Mouse (Mus musculus) hindbrain, embryonic 16.5 days (tissue): Measurements from ENCODE around the gene Cebpzos. TPM values are rescaled to one million over a fixed set of nuclear protein-coding genes. Genes with fewer than 3 reads are reported as not detected.

Experiments
- ATAC-seq: fragments of 200-750 bp; cut with Nextera tagmentation; 2 replicates; pipeline ENCODE4 v1.8.0; 2017; ENCODE audit warnings: moderate TSS enrichment, moderate library complexity
- H3K27ac ChIP-seq: fragments of 300-500 bp; sonication (generic); 2 replicates; pipeline ENCODE4 v1.5.1; 2014; ENCODE audit warnings: low read depth, mild to moderate bottlenecking, control low read depth, low read length, moderate library complexity
- H3K27me3 ChIP-seq: fragments of 300-500 bp; sonication (generic); replicated peaks from 2 replicates; pipeline ENCODE4 v1.6.1; 2014; ENCODE audit warnings: low read length; ENCODE audit not compliant: control insufficient read depth, insufficient read depth
- H3K36me3 ChIP-seq: fragments of 300-500 bp; sonication (generic); 2 replicates; pipeline ENCODE4 v1.6.1; 2014; ENCODE audit warnings: mild to moderate bottlenecking, low read length, moderate library complexity, mixed read lengths; ENCODE audit not compliant: control insufficient read depth, insufficient read depth
- H3K4me1 ChIP-seq: fragments of 300-500 bp; sonication (generic); 2 replicates; pipeline ENCODE4 v1.6.1; 2014; ENCODE audit warnings: low read depth, low read length; ENCODE audit not compliant: control insufficient read depth, insufficient read depth
- H3K4me2 ChIP-seq: fragments of 300-500 bp; sonication (generic); 2 replicates; pipeline ENCODE4 v1.6.1; 2014; ENCODE audit warnings: mild to moderate bottlenecking, low read length, control low read depth, moderate library complexity
- H3K4me3 ChIP-seq: fragments of 300-500 bp; sonication (generic); 2 replicates; pipeline ENCODE4 v1.5.1; 2014; ENCODE audit warnings: mild to moderate bottlenecking, low read length, control low read depth, moderate library complexity
- H3K9ac ChIP-seq: fragments of 300-500 bp; sonication (generic); 2 replicates; pipeline ENCODE4 v1.6.1; 2014; ENCODE audit warnings: low read depth, mild to moderate bottlenecking, control low read depth, low read length, moderate library complexity
- H3K9me3 ChIP-seq: fragments of 300-500 bp; sonication (generic); 2 replicates; pipeline ENCODE4 v1.6.1; 2014; ENCODE audit warnings: mild to moderate bottlenecking, low read length, moderate library complexity; ENCODE audit not compliant: control insufficient read depth
- WGBS: fragments of 180-500 bp; shearing (Covaris S2); extraction: QIAGEN DNeasy Blood & Tissue Kit; methylation state at CpG from one replicate; pipeline ENCODE4 v1.1.7; 2014; 5-methylcytosine and 5-hydroxymethylcytosine counted together
- polyA plus RNA-seq: library from polyadenylated mRNA; unstranded; fragments of >200 nt; fragmentation: Nextera tagmentation; extraction: Ambion mirVana; gene quantifications from 2 replicates; pipeline ENCODE4 v1.2.1, GENCODE M21; 2015

The Cebpzos gene
- polyA plus RNA-seq, 1 experiment from 2014 or later = 127 TPM

DNA sequence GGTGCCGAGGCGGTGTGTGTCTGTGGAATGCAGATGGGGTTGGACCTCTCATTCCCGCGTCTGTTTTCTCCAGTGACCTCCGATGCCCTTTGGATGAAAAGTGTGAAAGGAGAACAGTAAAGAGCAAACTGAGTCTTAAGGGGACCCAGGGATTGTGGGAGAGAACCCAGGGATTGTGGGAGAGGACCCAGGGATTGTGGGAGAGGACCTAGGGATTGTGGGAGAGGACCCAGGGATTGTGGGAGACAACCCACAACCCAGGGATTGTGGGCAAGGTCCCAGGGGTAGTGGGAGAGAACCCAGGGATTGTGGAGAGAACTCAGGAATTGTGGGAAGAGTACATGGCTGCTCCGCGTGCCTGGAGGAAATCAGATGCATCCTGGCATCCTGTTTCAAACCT lies 21.3 kb upstream of the Cebpzos start:
- no peak for ATAC-seq
- Histone ChIP-seq H3K4me1 (no peaks in the 10 kb centered on the region), H3K27ac (no peak overlapping the region), H3K27me3 (no peaks in the 10 kb centered on the region), H3K9ac (no peak overlapping the region), H3K4me3 (no peak overlapping the region), H3K4me2 (no peak overlapping the region), H3K36me3 (no peaks in the 10 kb centered on the region), H3K9me3 (no peaks in the 10 kb centered on the region)
- 88% methylated on average over 7 of the region's 7 CpGs for WGBS

DNA sequence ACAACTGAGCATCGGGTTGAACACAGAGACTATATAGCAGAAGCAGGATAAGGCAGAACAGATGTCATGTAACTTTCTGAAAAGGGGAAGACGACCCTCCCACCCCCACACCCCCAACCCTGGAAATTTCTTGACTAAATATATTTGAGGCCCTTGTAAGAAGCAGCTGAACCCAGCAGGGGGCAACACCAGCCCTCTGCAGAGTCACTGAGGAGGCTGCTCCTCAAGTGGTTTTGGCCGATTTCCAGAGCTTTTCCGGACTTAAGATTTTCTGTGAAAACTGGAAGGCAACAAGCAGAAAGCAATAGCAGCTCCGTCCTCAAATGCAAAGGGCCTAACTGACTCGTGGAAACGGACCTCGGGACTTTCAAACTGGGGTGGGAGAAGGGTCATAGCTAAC lies 20.9 kb upstream of the Cebpzos start:
- H3K4me1 ChIP-seq = no peaks in the 10 kb centered on the region
- WGBS = 36% methylated on average over 8 of the region's 8 CpGs
- no peak overlapping the region for H3K9ac ChIP-seq
- no peaks in the 10 kb centered on the region for H3K9me3 ChIP-seq
- H3K27ac ChIP-seq = no peak overlapping the region
- no peak for ATAC-seq
- no peaks in the 10 kb centered on the region for H3K36me3 ChIP-seq
- no peaks in the 10 kb centered on the region for H3K27me3 ChIP-seq
- H3K4me2 ChIP-seq = peak overlapping the region; percentile 31
- H3K4me3 ChIP-seq = no peak overlapping the region

DNA sequence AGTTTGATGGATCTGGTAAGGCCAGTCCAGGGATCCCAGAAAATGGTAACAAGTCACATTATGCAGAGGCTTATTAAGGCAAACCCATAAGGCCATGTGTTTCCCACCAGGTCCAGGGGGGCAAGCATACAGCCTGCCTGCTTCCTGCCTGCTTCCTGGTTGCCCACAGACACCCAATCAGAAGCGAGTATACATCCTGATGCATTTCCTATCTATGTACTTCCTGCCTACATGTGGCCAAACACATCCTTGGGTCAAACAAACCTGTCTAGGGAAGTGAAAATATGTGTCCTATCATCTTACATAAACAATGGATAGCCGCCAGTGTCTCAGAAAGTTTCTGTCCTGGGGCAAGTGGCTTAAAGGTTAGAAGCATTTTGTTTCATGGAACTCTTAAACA lies 13.1 kb upstream of the Cebpzos start:
- H3K9ac ChIP-seq = no peak overlapping the region
- no peak for ATAC-seq
- H3K4me3 ChIP-seq = no peak overlapping the region
- H3K9me3 ChIP-seq = no peaks in the 10 kb centered on the region
- H3K36me3 ChIP-seq = no peaks in the 10 kb centered on the region
- H3K27ac ChIP-seq = no peak overlapping the region
- no peaks in the 10 kb centered on the region for H3K4me1 ChIP-seq
- 96% methylated on average over 2 of the region's 2 CpGs for WGBS
- no peaks in the 10 kb centered on the region for H3K27me3 ChIP-seq
- H3K4me2 ChIP-seq = no peak overlapping the region

DNA sequence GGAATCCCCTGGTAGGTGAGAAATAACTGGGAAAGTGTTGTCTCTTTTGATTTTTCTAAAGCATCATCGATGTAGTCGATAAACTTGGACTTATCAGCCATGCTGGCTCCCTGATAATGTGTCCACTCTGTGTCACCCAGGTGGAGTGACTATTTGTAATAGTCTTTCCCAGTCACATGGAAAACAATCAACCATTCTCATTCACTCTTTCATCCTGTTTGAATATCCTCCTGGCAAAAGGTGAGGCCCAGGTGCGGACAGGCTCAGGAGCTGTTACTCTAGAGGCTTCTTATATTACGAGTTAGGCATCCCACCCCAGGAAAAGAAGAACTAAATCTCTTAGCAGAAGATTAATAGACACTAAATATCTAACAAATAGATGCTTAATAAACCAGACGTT lies 9.4 kb upstream of the Cebpzos start, which contains the start of gene Sult6b1:
Gene Sult6b1 (minus strand): TSS at position 101 of the 400 bp plus-strand sequence.
- H3K27ac ChIP-seq = no peak within 1 kb of the TSS
- H3K4me2 ChIP-seq = no peak within 1 kb of the TSS
- H3K4me1 ChIP-seq = no peaks in the 10 kb centered on the region
- no peak for ATAC-seq
- H3K4me3 ChIP-seq = no peak within 1 kb of the TSS
- WGBS = 88% methylated on average over 5 of the region's 5 CpGs
- H3K36me3 ChIP-seq = no peaks in the 10 kb centered on the region
- no peak within 1 kb of the TSS for H3K9ac ChIP-seq
- no peaks in the 10 kb centered on the region for H3K9me3 ChIP-seq
- H3K27me3 ChIP-seq = no peaks in the 10 kb centered on the region

DNA sequence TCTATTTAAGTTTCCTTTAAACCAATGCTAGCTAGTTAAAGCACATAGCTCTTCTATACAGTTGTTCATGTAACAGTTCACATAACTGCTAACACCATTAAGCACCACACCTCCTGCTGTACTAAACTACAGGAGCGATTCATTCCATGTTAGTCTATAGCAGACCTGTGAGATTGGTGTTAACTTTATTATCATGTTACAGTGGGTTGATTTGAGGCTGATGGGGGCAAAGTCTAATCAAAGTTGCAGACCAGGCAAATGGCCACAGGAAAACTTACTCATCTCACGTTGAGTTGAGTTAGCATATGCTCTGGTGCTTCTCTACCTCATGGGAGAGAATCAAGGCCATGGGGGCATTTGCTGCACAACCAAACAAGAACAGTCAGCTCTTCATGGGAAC lies 6.9 kb upstream of the Cebpzos start:
- WGBS = 67% methylated on average over 2 of the region's 2 CpGs
- ATAC-seq = no peak

DNA sequence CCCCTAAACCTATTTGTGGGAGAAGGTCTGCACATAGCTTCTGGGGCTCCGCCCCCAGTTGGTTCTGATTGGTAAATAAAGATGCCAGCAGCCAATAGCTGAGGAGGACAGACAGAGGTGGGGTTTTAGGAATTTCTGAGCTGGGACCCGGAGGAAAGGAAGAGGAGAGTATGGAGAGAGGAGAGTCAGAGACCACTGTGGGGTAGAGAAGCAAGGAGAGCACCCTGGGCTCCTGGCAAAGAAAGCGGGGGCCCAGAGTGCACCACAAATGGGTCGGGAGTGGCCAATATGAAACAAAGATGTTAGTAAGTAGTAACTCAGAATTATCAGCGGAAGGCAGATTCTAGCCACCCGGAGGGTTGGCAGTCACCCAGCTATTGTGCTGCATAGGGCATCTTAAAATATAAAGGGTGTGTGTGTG lies 3.4 kb upstream of the Cebpzos start:
- no peaks in the 10 kb centered on the region for H3K36me3 ChIP-seq
- ATAC-seq = peak; percentile 74
- H3K9ac ChIP-seq = peak overlapping the region; percentile 50; the same call in 1 of the 2 replicates
- H3K4me3 ChIP-seq = peak overlapping the region; percentile 44
- H3K4me1 ChIP-seq = peaks cover 12% of the 10 kb centered on the region
- peak overlapping the region; percentile 55 for H3K4me2 ChIP-seq
- no peaks in the 10 kb centered on the region for H3K27me3 ChIP-seq
- H3K9me3 ChIP-seq = no peaks in the 10 kb centered on the region
- H3K27ac ChIP-seq = peak overlapping the region; percentile 36; the same call in 1 of the 2 replicates
- WGBS = 23% methylated on average over 6 of the region's 6 CpGs

More for the DNA sequence above, 6.9 kb upstream of the Cebpzos start:
- Histone ChIP-seq H3K9ac (no peak overlapping the region), H3K27me3 (no peaks in the 10 kb centered on the region), H3K9me3 (no peaks in the 10 kb centered on the region), H3K36me3 (no peaks in the 10 kb centered on the region), H3K4me3 (no peak overlapping the region), H3K27ac (no peak overlapping the region), H3K4me2 (no peak overlapping the region), H3K4me1 (no peaks in the 10 kb centered on the region)

DNA sequence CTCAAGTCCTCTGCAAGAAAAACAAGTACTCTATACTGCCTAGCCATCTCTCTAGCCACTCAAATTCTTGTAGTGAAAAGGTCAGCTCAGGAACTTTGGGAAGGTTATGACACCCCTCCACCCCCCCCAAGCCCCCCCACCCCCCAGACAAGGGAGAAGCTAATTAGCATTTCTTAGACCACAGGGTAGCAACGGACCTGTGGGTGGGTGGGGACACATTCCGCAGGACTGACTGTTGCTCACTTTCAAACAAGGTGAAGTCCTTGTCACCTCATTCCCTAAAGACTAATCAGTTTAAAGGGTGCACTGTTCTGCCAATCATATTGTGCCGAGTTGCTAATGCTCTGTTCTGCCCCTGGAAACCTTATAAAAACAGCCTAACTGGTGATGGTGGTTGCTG lies 2.4 kb upstream of the Cebpzos start:
- H3K9me3 ChIP-seq = no peaks in the 10 kb centered on the region
- H3K36me3 ChIP-seq = peaks cover 6% of the 10 kb centered on the region; the same call in 1 of the 2 replicates
- H3K4me2 ChIP-seq = no peak overlapping the region
- H3K27me3 ChIP-seq = no peaks in the 10 kb centered on the region
- peaks cover 12% of the 10 kb centered on the region for H3K4me1 ChIP-seq
- H3K27ac ChIP-seq = no peak overlapping the region
- 67% methylated on average over 3 of the region's 3 CpGs for WGBS
- H3K4me3 ChIP-seq = no peak overlapping the region
- no peak overlapping the region for H3K9ac ChIP-seq
- ATAC-seq = no peak

- Histone ChIP-seq H3K36me3 (peaks cover 15% of the 10 kb centered on the region), H3K4me1 (peaks cover 12% of the 10 kb centered on the region), H3K4me2 (peak overlapping the region; percentile 83), H3K27me3 (no peaks in the 10 kb centered on the region), H3K9ac (peak overlapping the region; percentile 82), H3K27ac (peak overlapping the region; percentile 75), H3K9me3 (no peaks in the 10 kb centered on the region), H3K4me3 (peak overlapping the region; percentile 67)
- WGBS = 44% methylated on average over 6 of the region's 6 CpGs
- peak; percentile 37 for ATAC-seq
Observed at GRCm38 (mm10) chr17:78915772-78916171, 528 bp upstream of the Cebpzos start.

DNA sequence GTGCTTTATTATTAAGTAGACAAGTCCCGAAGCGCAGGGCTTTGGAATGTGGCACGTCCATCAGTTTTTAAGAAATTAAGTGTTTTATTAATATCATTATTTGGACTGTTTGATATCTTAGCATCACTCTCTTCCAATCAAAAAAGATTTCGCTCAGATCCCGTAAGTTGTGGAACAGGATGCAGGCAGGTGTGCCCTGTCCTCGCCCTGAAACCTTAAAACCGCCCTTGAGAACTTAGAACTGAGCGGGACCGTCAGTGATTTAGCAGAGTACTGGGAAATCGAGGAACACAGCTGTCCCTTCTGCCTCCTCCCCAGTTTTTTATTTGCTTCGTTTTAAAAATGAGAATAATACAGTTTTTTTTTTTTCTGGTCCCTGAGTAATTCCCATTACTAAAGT lies 599 bp downstream of the Cebpzos start:
- H3K27ac ChIP-seq = peak overlapping the region; percentile 82
- no peak for ATAC-seq
- peak overlapping the region; percentile 67 for H3K4me3 ChIP-seq
- peak overlapping the region; percentile 83 for H3K4me2 ChIP-seq
- no peaks in the 10 kb centered on the region for H3K9me3 ChIP-seq
- H3K4me1 ChIP-seq = peaks cover 12% of the 10 kb centered on the region
- H3K9ac ChIP-seq = peak overlapping the region; percentile 82
- H3K27me3 ChIP-seq = no peaks in the 10 kb centered on the region
- H3K36me3 ChIP-seq = peaks cover 25% of the 10 kb centered on the region
- WGBS = 3% methylated on average over 11 of the region's 11 CpGs

DNA sequence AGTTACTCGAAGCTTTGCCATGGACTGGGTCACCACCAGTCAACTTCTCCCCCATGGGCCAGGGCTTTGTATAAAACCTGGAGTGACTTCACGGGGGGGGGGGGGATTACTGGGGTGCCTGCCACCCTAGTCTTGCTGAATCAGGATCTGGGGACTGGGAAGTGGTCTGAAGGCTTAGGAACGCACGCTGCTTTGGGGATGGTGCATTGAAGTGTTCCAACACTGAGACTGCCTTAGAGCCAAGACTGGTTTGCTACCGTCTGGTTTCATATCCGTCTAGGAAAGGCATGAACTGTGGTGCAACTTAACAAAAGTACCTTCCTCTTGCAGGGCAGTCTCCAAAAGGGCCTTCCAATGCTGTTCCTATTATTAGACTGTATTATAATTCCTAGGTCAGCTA lies 1.4 kb downstream of the Cebpzos start:
- Histone ChIP-seq H3K4me2 (peak overlapping the region; percentile 83), H3K4me3 (no peak overlapping the region; the same call in 1 of the 2 replicates), H3K27ac (no peak overlapping the region; the same call in 1 of the 2 replicates), H3K9me3 (no peaks in the 10 kb centered on the region), H3K4me1 (peaks cover 12% of the 10 kb centered on the region), H3K9ac (peak overlapping the region; percentile 82; the same call in 1 of the 2 replicates), H3K36me3 (peaks cover 32% of the 10 kb centered on the region), H3K27me3 (no peaks in the 10 kb centered on the region)
- WGBS = 35% methylated on average over 6 of the region's 6 CpGs
- no peak for ATAC-seq
